Mouse (Mus musculus) testis, adult 2 months (tissue): ENCODE measurements around the gene Gm9964. TPM values are rescaled to one million over a fixed set of nuclear protein-coding genes. Genes with fewer than 3 reads are reported as not detected.
"Not testable (repeated sequence)": the region's sequence is repeated elsewhere in the genome, so short reads cannot be mapped to it uniquely, and the experiment has no call there.

Experiments used
- H3K27ac ChIP-seq: fragments of 200-500 bp; 2 replicates; pipeline ENCODE4 v1.5.1; 2012; ENCODE audit warnings: low read depth, low read length; ENCODE audit not compliant: control insufficient read depth, insufficient read depth
- H3K27me3 ChIP-seq: fragments of 200-500 bp; 2 replicates; pipeline ENCODE4 v1.6.1; 2012; ENCODE audit warnings: mild to moderate bottlenecking, low read length, moderate library complexity; ENCODE audit not compliant: control insufficient read depth, insufficient read depth
- H3K36me3 ChIP-seq: fragments of 200-500 bp; 2 replicates; pipeline ENCODE4 v1.6.1; 2012; ENCODE audit warnings: mild to moderate bottlenecking, low read length; ENCODE audit not compliant: control insufficient read depth, insufficient read depth
- H3K4me1 ChIP-seq: fragments of 200-500 bp; 2 replicates; pipeline ENCODE4 v1.6.1; 2012; ENCODE audit warnings: low read length; ENCODE audit not compliant: control insufficient read depth, insufficient read depth
- H3K4me3 ChIP-seq: fragments of 200-500 bp; 2 replicates; pipeline ENCODE4 v1.5.1; 2012; ENCODE audit warnings: low read depth, mild to moderate bottlenecking, low read length, moderate library complexity, mixed read lengths; ENCODE audit not compliant: control insufficient read depth
- CTCF ChIP-seq: fragments of 200-500 bp; IDR thresholded peaks from 2 replicates; pipeline ENCODE4 v1.5.1; 2012; ENCODE audit warnings: low read depth, mild to moderate bottlenecking, inconsistent platforms, low read length, moderate library complexity; ENCODE audit not compliant: control insufficient read depth, insufficient read depth, insufficient replicate concordance
- POLR2A ChIP-seq: fragments of 200-500 bp; IDR thresholded peaks from 2 replicates; pipeline ENCODE4 v1.6.1; 2012; ENCODE audit warnings: low read depth, mild to moderate bottlenecking, inconsistent platforms, low read length, moderate library complexity; ENCODE audit not compliant: control insufficient read depth
- polyA plus RNA-seq: library from polyadenylated mRNA; depleted of rRNA; stranded (reverse); fragments of >200 nt; gene quantifications from 2 replicates; pipeline ENCODE4 v1.2.3, GENCODE M21; 2012; rRNA removed

Gm9964 gene
- polyA plus RNA-seq, 1 experiment = 0.21 TPM

DNA sequence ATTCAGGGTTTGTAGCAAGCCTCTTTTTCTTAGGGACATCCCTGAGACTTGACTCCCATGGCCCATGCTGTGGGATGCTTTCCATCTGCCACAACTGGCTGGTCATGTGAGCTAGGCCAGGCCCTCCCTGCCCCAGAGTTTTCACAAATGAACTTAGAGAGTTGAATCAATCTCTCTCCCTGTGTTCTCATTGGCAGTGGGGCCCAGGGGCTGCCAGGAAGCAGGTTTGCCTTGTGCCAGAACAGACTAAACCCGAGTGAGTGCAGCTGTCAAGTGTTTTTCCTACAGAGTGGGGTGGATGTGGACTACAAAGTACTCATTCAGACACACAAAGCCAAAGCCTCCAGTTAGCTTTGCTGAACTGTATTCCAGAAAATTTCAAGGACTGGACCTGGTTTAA, 29.5 kb downstream of the Gm9964 start:
- Histone ChIP-seq H3K27me3 (no peaks in the 10 kb centered on the region), H3K4me3 (no peak overlapping the region), H3K4me1 (no peaks in the 10 kb centered on the region), H3K27ac (no peak overlapping the region), H3K36me3 (no peaks in the 10 kb centered on the region)
- TF ChIP-seq POLR2A (no peak), CTCF (no peak)

DNA sequence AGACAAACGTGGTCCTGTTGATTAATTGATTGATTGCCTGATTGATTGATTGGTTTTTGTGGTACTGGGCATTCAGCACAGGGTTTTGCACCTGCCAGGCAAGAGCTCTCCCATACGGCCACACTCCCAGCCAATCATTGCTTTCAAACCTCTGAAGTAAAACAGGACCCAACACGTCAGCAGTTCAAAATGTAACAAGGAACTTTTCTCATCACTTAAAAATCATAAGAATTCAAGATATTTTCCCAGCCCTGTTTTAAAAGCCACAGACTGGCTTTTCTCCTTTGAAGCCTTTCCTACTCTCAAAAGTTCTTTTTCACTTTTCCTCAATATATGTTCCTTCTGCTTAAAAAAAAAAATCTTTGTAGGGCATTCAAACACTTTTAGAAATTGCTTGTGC, 32.3 kb downstream of the Gm9964 start:
- H3K27me3 ChIP-seq = no peaks in the 10 kb centered on the region
- H3K36me3 ChIP-seq = no peaks in the 10 kb centered on the region
- TF ChIP-seq POLR2A = no peak
- no peak for TF ChIP-seq CTCF
- no peaks in the 10 kb centered on the region for H3K4me1 ChIP-seq
- H3K4me3 ChIP-seq = no peak overlapping the region
- H3K27ac ChIP-seq = no peak overlapping the region

DNA sequence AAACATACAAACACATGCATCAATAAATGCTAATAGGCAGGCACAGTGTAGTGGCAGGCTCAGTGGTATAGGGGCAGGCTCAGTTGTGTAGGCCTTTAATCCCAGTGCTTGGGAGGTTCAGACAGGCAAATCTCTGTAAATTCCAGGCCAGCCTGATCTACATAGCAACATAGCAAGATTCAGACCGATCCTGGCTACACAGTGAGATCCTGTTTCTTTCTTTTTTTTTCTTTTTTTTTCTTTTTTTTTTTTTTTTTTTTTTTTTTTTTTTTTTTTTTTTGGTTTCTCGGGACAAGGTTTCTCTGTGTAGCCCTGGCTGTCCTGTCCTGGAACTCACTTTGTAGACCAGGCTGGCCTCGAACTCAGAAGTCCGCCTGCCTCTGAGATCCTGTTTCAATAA, 36.6 kb downstream of the Gm9964 start:
- H3K4me1 ChIP-seq, H3K4me3 ChIP-seq, H3K27ac ChIP-seq, H3K27me3 ChIP-seq, H3K36me3 ChIP-seq: not testable (repeated sequence)

DNA sequence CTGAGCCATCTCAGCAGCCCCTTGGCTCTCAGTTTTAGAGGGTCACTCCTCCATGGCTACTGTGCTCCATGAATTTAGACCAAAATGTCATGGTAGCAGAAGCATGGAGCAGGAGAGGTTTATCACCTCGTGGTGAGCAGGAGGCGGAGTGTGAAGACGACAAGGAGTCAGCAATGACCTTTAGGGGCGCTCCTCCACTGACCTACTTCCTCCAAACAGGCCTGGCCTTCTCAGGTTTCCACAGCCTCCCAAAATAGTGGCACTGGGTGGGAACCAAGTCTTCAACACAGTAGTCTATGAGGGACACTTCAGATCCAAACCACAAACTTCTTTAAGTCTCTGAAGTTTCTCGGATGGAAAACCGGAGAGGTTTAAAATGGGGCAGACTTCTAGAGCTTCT, 38.0 kb downstream of the Gm9964 start:
- no peaks in the 10 kb centered on the region for H3K36me3 ChIP-seq
- H3K27me3 ChIP-seq = no peaks in the 10 kb centered on the region
- H3K4me1 ChIP-seq = no peaks in the 10 kb centered on the region; the same call in 1 of the 2 replicates
- TF ChIP-seq POLR2A = no peak
- no peak for TF ChIP-seq CTCF
- no peak overlapping the region for H3K27ac ChIP-seq
- H3K4me3 ChIP-seq = no peak overlapping the region

DNA sequence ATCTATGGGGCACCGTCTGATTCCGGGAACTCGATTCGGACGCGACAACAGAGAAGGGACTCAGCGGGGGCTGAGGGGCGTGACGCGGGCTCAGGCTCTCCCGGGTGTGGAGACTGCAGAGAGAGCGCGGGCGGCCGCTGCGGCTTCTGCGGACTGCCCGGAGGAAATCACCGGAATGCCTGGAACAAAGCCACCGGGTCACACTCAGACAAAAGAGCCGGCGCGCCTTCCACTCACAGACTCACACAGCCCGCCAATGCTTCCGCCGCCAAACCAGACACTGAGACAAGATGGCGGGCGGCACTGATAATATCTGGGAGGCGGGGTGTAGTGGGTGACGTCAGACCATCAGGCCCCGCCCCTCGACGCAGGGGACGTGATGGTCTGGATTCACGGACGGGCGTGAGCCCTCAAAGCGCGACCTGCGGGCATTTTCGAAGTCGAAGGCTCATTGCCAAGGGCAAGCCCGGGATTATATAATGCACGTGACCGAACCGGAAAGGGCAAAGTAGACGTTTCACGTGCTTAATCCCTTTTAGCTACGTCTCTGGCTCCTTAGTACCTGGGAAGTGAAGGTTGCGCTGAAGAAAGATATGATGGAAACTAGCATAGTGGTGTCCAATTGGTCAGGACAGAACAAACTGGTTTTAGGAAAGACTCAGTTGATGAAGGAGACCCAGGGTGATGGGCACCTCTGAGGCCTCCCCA, 42.2 kb downstream of the Gm9964 start, which contains the start of gene Wsb1:
Gene Wsb1 (minus strand): TSS at position 281 of the 708 bp plus-strand sequence.
- no peaks in the 10 kb centered on the region for H3K27me3 ChIP-seq

DNA sequence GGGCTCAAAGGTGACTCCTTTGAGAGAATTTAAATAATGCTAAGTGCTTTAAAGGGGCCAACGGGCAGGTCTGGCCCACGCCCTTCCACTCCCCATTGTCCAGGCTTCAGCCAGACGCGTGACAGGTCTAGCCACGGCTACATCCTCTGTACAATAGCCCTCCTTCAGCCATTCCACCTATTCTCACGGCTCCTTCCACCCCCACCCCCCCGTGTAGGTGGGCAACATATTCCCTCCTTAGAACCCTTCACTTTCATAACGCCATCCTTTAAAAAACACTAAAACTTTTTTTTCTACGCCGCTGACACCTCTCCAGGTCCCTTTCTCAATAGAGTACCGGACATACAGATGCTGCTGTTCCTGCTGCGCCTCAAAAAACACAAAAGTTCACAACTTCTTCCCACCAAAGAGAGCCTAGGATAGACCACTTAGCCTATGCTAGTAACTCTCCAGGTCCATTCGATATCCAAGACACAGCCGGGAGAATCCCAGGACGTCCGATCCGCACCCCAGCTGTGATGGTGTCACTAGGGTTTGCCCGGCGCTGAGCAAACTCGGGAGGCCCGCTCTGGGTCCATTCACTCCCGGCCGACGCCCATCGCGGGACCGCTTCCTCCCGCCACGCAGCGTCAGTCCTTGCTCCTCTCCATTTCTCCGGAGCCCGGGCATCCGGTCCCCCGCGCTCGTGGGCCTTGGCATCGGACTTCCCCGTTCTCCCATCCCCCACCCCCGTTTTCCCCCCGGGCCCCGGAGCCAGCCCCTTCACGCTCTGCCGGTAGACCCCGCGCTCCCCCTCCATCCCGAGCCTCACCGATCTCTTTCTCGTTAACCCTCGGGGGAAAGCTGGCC, 42.9 kb downstream of the Gm9964 start:
- H3K27me3 ChIP-seq = no peaks in the 10 kb centered on the region
- TF ChIP-seq CTCF = no peak
- no peak for TF ChIP-seq POLR2A
- peak overlapping the region; percentile 89 for H3K27ac ChIP-seq
- peak overlapping the region; percentile 98 for H3K4me3 ChIP-seq
- H3K4me1 ChIP-seq = peaks cover 3% of the 10 kb centered on the region
- no peaks in the 10 kb centered on the region; the same call in 1 of the 2 replicates for H3K36me3 ChIP-seq

More for the DNA sequence above, 42.2 kb downstream of the Gm9964 start, which contains the start of gene Wsb1:
- H3K4me1 ChIP-seq = peaks cover 3% of the 10 kb centered on the region
- peak within 1 kb of the TSS; percentile 89 for H3K27ac ChIP-seq
- H3K36me3 ChIP-seq = no peaks in the 10 kb centered on the region; the same call in 1 of the 2 replicates
- peak within 1 kb of the TSS; percentile 98 for H3K4me3 ChIP-seq
- TF ChIP-seq POLR2A (peak; percentile 97), CTCF (no peak)

DNA sequence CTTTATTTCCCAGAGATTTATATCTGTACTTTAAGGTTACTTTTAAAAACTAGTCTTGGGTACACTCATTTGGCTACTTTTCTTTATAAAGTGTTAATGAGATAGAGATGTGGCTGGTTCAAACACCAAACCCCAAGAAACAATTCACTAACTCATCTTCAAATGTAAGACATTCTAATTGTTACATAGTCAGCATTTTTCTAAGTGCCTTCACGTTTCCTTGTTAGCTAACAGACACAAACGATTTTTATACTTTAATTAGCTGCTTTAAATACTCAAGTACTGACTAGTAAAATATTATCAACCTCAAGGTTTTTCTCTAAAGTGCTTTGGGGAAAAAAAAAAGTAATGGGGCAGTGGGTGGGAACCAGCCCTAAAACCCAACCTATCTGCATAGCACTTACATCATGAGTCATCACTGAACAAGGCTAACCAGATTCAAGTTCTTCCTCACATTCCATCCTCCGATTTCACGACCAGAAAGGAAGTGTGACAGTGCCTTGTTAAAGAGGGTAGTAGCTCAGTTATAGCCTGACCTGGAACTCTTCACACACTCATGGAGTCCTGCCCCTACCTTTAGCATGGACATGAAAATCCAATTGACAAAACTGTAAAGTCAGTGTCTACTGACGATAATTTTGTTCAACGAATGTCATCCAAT, 43.7 kb downstream of the Gm9964 start:
- TF ChIP-seq CTCF (no peak), POLR2A (no peak)
- Histone ChIP-seq H3K36me3 (no peaks in the 10 kb centered on the region; the same call in 1 of the 2 replicates), H3K4me1 (peaks cover 3% of the 10 kb centered on the region), H3K4me3 (peak overlapping the region; percentile 98), H3K27ac (peak overlapping the region; percentile 23; the same call in 1 of the 2 replicates), H3K27me3 (no peaks in the 10 kb centered on the region)

Other genes with a start within 250 kb of the Gm9964 start
- gene Ksr1, start 150.5 kb downstream of the Gm9964 start, polyA plus RNA-seq = 6.7 and 9.4 TPM in 2 replicates
- 12.2 and 14.2 TPM in 2 replicates for gene Wsb1, start 42.2 kb downstream of the Gm9964 start, polyA plus RNA-seq
- 24.1 and 29.3 TPM in 2 replicates for gene Nf1, start 42.8 kb upstream of the Gm9964 start, polyA plus RNA-seq
- gene Omg, start 207.2 kb upstream of the Gm9964 start, polyA plus RNA-seq = not detected in 2 replicates
- gene Evi2b, start 226.9 kb upstream of the Gm9964 start, polyA plus RNA-seq = 0.06 and 0.23 TPM in 2 replicates
- not detected in 2 replicates for gene Evi2, start 233.7 kb upstream of the Gm9964 start, polyA plus RNA-seq
- gene Evi2a, start 233.7 kb upstream of the Gm9964 start, polyA plus RNA-seq = 0.71 and 0.94 TPM in 2 replicates